Mouse (Mus musculus): ENCODE results near the gene Ttc30a2. TPM values are rescaled to one million over a fixed set of nuclear protein-coding genes. Genes with fewer than 3 reads are reported as not detected.

The Ttc30a2 gene
- polyA plus RNA-seq, 1 experiment from 2014 or later: 0.22 TPM

DNA sequence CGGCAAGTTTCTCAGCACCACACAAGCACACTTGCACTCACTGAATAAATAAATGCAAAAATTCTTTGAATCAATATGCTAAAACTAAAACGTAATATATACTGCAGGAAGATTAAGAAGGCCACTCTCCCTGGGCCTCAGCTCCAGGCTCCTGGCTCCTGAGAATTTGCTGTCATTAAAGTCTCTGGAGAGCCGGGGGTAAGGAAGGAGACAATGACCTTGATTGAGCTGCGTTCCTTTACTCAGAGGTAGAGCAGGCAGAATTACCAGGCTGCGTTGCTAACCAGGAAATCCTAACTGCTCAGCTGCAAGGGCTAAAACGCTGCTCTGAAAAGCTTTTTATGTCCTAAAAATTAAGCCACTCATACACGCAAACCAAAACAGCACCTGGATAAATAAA, 44.4 kb downstream of the Ttc30a2 start:
- Histone ChIP-seq H3K9me3 (ENCODE audit: low read length) (no peaks in the 10 kb centered on the region), H3K27me3 (ENCODE audit: insufficient read depth, low read length) (no peaks in the 10 kb centered on the region), H3K4me3 (ENCODE audit: low read depth, low read length) (no peak overlapping the region), H3K9ac (replicated peaks) (no peak overlapping the region), H3K4me2 (ENCODE audit: low read depth, low read length) (no peak overlapping the region), H3K27ac (ENCODE audit: low read depth) (no peak overlapping the region), H3K36me3 (replicated peaks; ENCODE audit: insufficient read depth, low read length) (peaks cover 9% of the 10 kb centered on the region; the same call in 1 of the 2 replicates), H3K4me1 (ENCODE audit: insufficient read depth) (no peaks in the 10 kb centered on the region)
- DNase-seq: no peak
- 54% methylated on average over 7 of the region's 7 CpGs for WGBS (ENCODE audit: insufficient replicate concordance)
- ATAC-seq: no peak
- no peak for TF ChIP-seq EP300 (IDR thresholded peaks at IDR 0.05; ENCODE audit: low read depth)
- no peak for TF ChIP-seq CTCF (IDR thresholded peaks at IDR 0.05; ENCODE audit: low read depth)

DNA sequence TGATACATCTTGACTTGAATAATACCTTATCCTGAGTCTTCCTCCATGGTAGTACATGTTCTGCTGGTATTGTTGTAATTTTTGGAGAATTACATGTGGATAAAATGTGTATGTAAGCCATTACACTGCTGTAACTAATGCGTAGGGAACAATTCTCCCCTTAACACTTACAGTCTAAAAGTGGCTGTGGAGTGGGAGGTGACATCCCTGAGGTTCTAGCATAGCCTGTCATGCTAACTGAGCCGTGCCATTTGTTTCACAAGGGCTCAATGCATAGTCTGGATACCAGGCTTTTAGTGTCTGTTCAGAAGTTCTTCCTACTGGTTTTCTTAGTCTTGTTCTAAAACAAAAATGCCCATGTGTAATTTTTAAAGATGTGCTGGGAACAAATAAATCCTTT, 47.0 kb downstream of the Ttc30a2 start:
- Histone ChIP-seq H3K36me3 (replicated peaks; ENCODE audit: insufficient read depth, low read length) (peaks cover 14% of the 10 kb centered on the region), H3K27ac (ENCODE audit: low read depth) (no peak overlapping the region), H3K4me3 (ENCODE audit: low read depth, low read length) (no peak overlapping the region), H3K4me2 (ENCODE audit: low read depth, low read length) (no peak overlapping the region), H3K27me3 (ENCODE audit: insufficient read depth, low read length) (no peaks in the 10 kb centered on the region), H3K4me1 (ENCODE audit: insufficient read depth) (no peaks in the 10 kb centered on the region), H3K9ac (replicated peaks) (no peak overlapping the region), H3K9me3 (ENCODE audit: low read length) (no peaks in the 10 kb centered on the region)
- 91% methylated on average over 2 of the region's 2 CpGs for WGBS (ENCODE audit: insufficient replicate concordance)
- no peak for ATAC-seq
- TF ChIP-seq EP300 (IDR thresholded peaks at IDR 0.05; ENCODE audit: low read depth) (no peak), CTCF (IDR thresholded peaks at IDR 0.05; ENCODE audit: low read depth) (no peak)
- no peak for DNase-seq

DNA sequence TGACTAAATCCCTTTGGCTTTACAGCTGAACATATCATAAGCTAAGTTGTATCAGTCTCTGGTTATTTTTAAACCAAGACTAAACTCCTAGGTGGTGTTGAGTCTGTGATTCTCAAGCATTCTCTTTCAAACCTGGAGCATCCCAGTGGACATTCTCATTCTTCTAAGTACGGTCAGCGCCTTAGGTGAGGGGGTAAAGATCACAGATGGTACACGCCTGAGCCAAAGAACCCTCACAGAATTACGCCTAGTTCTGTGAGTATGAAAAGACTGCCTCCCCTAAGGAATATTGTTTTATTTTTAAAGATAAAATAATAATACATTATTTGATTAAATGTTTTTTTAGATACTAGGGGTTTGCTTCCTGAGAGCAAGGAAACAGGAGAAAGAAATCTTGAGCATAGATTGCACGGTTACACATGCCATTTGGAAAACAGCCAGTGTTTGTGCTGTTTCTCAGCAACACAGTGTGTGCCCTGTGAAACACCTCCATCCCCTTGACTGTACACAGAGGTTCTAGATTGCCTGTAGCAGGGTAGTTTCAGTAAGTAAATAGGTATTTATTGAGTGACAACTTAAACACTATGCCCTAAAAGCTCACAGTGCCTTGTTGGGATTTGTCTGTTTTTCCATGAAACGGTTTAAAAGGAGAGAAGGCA, 48.1 kb downstream of the Ttc30a2 start:
- 86% methylated on average over 6 of the region's 6 CpGs for WGBS (ENCODE audit: insufficient replicate concordance)
- no peak for ATAC-seq

DNA sequence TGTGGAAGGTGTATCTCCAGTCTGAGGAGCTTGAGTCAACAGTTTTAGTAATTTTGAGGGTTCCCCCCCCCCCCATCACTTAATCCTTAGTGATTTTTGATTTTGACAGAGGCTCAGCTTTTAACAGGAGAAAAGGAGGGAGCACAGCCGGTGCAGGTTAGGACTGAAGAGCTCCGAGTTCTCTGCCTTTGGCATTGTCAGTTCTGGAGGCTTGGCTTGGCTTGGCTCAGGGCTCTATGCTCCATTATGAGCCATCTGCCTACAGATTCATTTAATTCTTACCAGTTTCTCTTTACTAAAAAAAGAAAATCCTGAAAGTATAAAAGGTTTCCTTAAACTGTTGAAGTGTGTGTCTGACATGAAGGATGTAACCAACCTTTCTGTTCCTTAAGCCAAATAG, 48.8 kb downstream of the Ttc30a2 start:
- Histone ChIP-seq H3K4me3 (ENCODE audit: low read depth, low read length) (no peak overlapping the region), H3K27ac (ENCODE audit: low read depth) (no peak overlapping the region), H3K9ac (replicated peaks) (no peak overlapping the region), H3K27me3 (ENCODE audit: insufficient read depth, low read length) (no peaks in the 10 kb centered on the region), H3K9me3 (ENCODE audit: low read length) (no peaks in the 10 kb centered on the region), H3K4me2 (ENCODE audit: low read depth, low read length) (no peak overlapping the region), H3K36me3 (replicated peaks; ENCODE audit: insufficient read depth, low read length) (peaks cover 16% of the 10 kb centered on the region), H3K4me1 (ENCODE audit: insufficient read depth) (no peaks in the 10 kb centered on the region)
- no peak for ATAC-seq
- DNase-seq: no peak
- TF ChIP-seq EP300 (IDR thresholded peaks at IDR 0.05; ENCODE audit: low read depth) (no peak), CTCF (IDR thresholded peaks at IDR 0.05; ENCODE audit: low read depth) (no peak)
- WGBS (ENCODE audit: insufficient replicate concordance): 88% methylated on average over 2 of the region's 2 CpGs

More for the DNA sequence above, 48.1 kb downstream of the Ttc30a2 start:
- Histone ChIP-seq H3K9me3 (ENCODE audit: low read length) (no peaks in the 10 kb centered on the region), H3K4me2 (ENCODE audit: low read depth, low read length) (no peak overlapping the region), H3K36me3 (replicated peaks; ENCODE audit: insufficient read depth, low read length) (peaks cover 15% of the 10 kb centered on the region), H3K9ac (replicated peaks) (no peak overlapping the region), H3K4me1 (ENCODE audit: insufficient read depth) (no peaks in the 10 kb centered on the region), H3K27ac (ENCODE audit: low read depth) (no peak overlapping the region), H3K4me3 (ENCODE audit: low read depth, low read length) (no peak overlapping the region), H3K27me3 (ENCODE audit: insufficient read depth, low read length) (no peaks in the 10 kb centered on the region)
- DNase-seq: no peak
- TF ChIP-seq EP300 (IDR thresholded peaks at IDR 0.05; ENCODE audit: low read depth): no peak
- no peak for TF ChIP-seq CTCF (IDR thresholded peaks at IDR 0.05; ENCODE audit: low read depth)

DNA sequence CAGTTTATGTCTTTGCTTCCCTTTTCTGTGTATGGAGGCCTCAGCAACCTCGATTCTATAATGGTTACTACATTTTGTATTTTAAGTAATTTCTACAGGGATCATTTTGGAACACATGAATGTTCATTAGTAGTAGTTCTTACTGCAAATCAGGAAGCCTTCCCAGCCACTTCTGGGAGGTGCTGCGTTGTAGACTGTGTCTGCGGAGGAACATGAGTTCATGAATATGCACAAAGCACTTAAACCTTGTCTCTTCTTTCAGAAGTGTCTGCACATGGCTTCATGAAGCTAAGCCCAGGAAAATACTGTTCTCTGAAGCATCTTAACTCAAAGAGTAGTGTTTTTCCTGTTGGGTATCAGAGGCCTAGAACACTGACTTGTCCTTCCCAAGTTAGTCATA, 50.0 kb downstream of the Ttc30a2 start:
- WGBS (ENCODE audit: insufficient replicate concordance): 85% methylated on average over 3 of the region's 3 CpGs
- Histone ChIP-seq H3K36me3 (replicated peaks; ENCODE audit: insufficient read depth, low read length) (peaks cover 20% of the 10 kb centered on the region), H3K9ac (replicated peaks) (no peak overlapping the region), H3K27ac (ENCODE audit: low read depth) (no peak overlapping the region), H3K4me3 (ENCODE audit: low read depth, low read length) (no peak overlapping the region), H3K4me1 (ENCODE audit: insufficient read depth) (no peaks in the 10 kb centered on the region), H3K4me2 (ENCODE audit: low read depth, low read length) (no peak overlapping the region), H3K27me3 (ENCODE audit: insufficient read depth, low read length) (no peaks in the 10 kb centered on the region), H3K9me3 (ENCODE audit: low read length) (no peaks in the 10 kb centered on the region)
- ATAC-seq (no peak), DNase-seq (no peak)
- no peak for TF ChIP-seq CTCF (IDR thresholded peaks at IDR 0.05; ENCODE audit: low read depth)
- no peak for TF ChIP-seq EP300 (IDR thresholded peaks at IDR 0.05; ENCODE audit: low read depth)

DNA sequence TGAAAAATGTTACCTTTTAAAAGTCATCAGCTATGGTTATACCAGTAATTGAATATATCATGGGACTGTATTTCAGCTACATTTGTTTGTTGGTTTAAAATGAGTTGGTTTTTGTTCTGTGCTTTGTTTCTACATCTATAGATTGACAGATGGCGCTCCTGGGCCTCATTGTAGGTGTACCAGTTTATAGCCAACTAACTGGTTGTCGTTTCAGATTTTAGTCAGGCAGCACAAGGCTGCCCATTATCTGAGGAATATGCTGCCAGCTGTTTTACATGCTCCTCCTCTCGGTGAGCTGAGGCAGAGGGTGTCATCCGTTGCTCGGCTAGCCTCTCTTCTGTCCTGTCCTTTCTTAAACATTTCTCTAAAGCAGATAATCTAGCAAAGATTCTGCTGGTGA, 51.9 kb downstream of the Ttc30a2 start:
- no peak for ATAC-seq
- H3K4me2 ChIP-seq (ENCODE audit: low read depth, low read length): no peak overlapping the region
- no peak overlapping the region for H3K9ac ChIP-seq (replicated peaks)
- no peak overlapping the region for H3K4me3 ChIP-seq (ENCODE audit: low read depth, low read length)
- WGBS (ENCODE audit: insufficient replicate concordance): 79% methylated on average over 5 of the region's 5 CpGs
- no peak overlapping the region for H3K27ac ChIP-seq (ENCODE audit: low read depth)
- peaks cover 24% of the 10 kb centered on the region for H3K36me3 ChIP-seq (replicated peaks; ENCODE audit: insufficient read depth, low read length)
- no peak for DNase-seq
- TF ChIP-seq CTCF (IDR thresholded peaks at IDR 0.05; ENCODE audit: low read depth) (no peak), EP300 (IDR thresholded peaks at IDR 0.05; ENCODE audit: low read depth) (no peak)
- no peaks in the 10 kb centered on the region for H3K4me1 ChIP-seq (ENCODE audit: insufficient read depth)
- H3K9me3 ChIP-seq (ENCODE audit: low read length): no peaks in the 10 kb centered on the region
- no peaks in the 10 kb centered on the region for H3K27me3 ChIP-seq (ENCODE audit: insufficient read depth, low read length)

Other genes with a start within 250 kb of the Ttc30a2 start
- gene Agps, start 146.0 kb downstream of the Ttc30a2 start, polyA plus RNA-seq (2015; fragmentation: Nextera tagmentation; extraction: Ambion mirVana): 5.1 and 5.7 TPM in 2 replicates
- 1.5 and 1.6 TPM in 2 replicates for gene Ttc30b, start 39.6 kb downstream of the Ttc30a2 start, polyA plus RNA-seq (2015; fragmentation: Nextera tagmentation; extraction: Ambion mirVana)
- gene Ttc30a1, start 3.8 kb upstream of the Ttc30a2 start, polyA plus RNA-seq (2015; fragmentation: Nextera tagmentation; extraction: Ambion mirVana): 1.0 and 1.1 TPM in 2 replicates

Measured in liver, postnatal 0 days (tissue).